Comparison of ENCODE assay signal across 16 mouse cellular contexts in genomic region chr11:86253342-86253741, GRCm38 (mm10).
"Had no signal": no experiment of that assay in that cellular context is flagged by ENCODE, and none has a peak within 500 bp of the region (broad histone marks: within the 10 kb centered on the region; RNA-seq: fewer than 3 reads in every experiment).

No protein-coding gene starts in this region.

- H3K4me3 ChIP-seq: neural tube, embryonic 13.5 days; neural tube, embryonic 15.5 days; stomach, embryonic 15.5 days had no signal

- DNase-seq: retina, postnatal 1 day; right cerebral cortex, adult 18-20 months; right cerebral cortex, postnatal 14 days; right cerebral cortex, postnatal 25 days; right cerebral cortex, postnatal 4 days; spleen, adult 18-20 months; thymus, adult 18-20 months; thymus, adult 2 months; thymus, postnatal 14 days; thymus, postnatal 25 days; thymus, postnatal 36 days; thymus, postnatal 4 days had no signal

- H3K27me3 ChIP-seq: neural tube, embryonic 13.5 days; neural tube, embryonic 15.5 days; stomach, embryonic 15.5 days had no signal

- H3K27ac ChIP-seq: neural tube, embryonic 13.5 days; neural tube, embryonic 15.5 days; stomach, embryonic 15.5 days; stomach, postnatal 0 days had no signal

- H3K4me1 ChIP-seq: stomach, embryonic 15.5 days had no signal

- H3K9ac ChIP-seq: neural tube, embryonic 13.5 days; neural tube, embryonic 15.5 days; stomach, embryonic 15.5 days had no signal

- H3K9me3 ChIP-seq: neural tube, embryonic 13.5 days; neural tube, embryonic 15.5 days; stomach, embryonic 15.5 days had no signal
